Mouse (Mus musculus) ES-E14 (cell line): ENCODE data around the gene Pml. TPM values are rescaled to one million over a fixed set of nuclear protein-coding genes. Genes with fewer than 3 reads are reported as not detected.
"Not testable (repeated sequence)": the region's sequence is repeated elsewhere in the genome, so short reads cannot be mapped to it uniquely, and the experiment has no call there.

Experiments used
- DNase-seq: peaks from one replicate; pipeline ENCODE4 v3.0.0-alpha.2; 2013; ENCODE audit warnings: low read depth, low spot score
- H3K27ac ChIP-seq: 2 replicates; pipeline ENCODE4 v1.5.1; 2012; ENCODE audit warnings: low read depth, mild to moderate bottlenecking, low read length, moderate library complexity, mixed read lengths; ENCODE audit not compliant: poor library complexity, insufficient read depth, severe bottlenecking
- H3K36me3 ChIP-seq: 2 replicates; pipeline ENCODE4 v1.6.1; 2012; ENCODE audit warnings: mild to moderate bottlenecking, low read length, moderate library complexity, mixed read lengths; ENCODE audit not compliant: control insufficient read depth, poor library complexity, insufficient read depth, severe bottlenecking
- H3K4me1 ChIP-seq, 2 experiments: fragments of 150-350 bp in 1 of 2; sonication (generic) in 1 of 2; 2 replicates each; pipeline ENCODE4 v1.6.1; 2012; ENCODE audit warnings: low read length in 2 of 2, mild to moderate bottlenecking in 1 of 2, mixed read lengths in 1 of 2; ENCODE audit not compliant: control insufficient read depth in 2 of 2, insufficient read depth in 2 of 2, poor library complexity in 1 of 2
- H3K4me3 ChIP-seq, 2 experiments: fragments of 150-350 bp in 1 of 2; sonication (generic) in 1 of 2; 2 replicates each; pipeline ENCODE4 v1.5.1; 2012; ENCODE audit warnings: low read length in 2 of 2, low read depth in 1 of 2, mild to moderate bottlenecking in 1 of 2, mixed read lengths in 1 of 2; ENCODE audit not compliant: insufficient read depth in 1 of 2, poor library complexity in 1 of 2, severe bottlenecking in 1 of 2
- H3K9ac ChIP-seq: 2 replicates; pipeline ENCODE4 v1.6.1; 2012; ENCODE audit warnings: low read depth, mild to moderate bottlenecking, low read length, mixed read lengths; ENCODE audit not compliant: poor library complexity, insufficient read depth, severe bottlenecking
- H3K9me3 ChIP-seq: fragments of 150-350 bp; sonication (generic); 2 replicates; pipeline ENCODE4 v1.6.1; 2012; ENCODE audit warnings: low read depth, mild to moderate bottlenecking, low read length; ENCODE audit not compliant: control insufficient read depth, insufficient read depth
- CHD2 ChIP-seq: IDR thresholded peaks from 2 replicates; pipeline ENCODE4 v1.6.1; 2014; ENCODE audit warnings: mild to moderate bottlenecking, low read depth, low read length, inconsistent platforms
- HCFC1 ChIP-seq: IDR thresholded peaks from 2 replicates; pipeline ENCODE4 v1.6.1; 2012; ENCODE audit warnings: low read length, inconsistent platforms, borderline replicate concordance; ENCODE audit not compliant: insufficient read depth
- MAFK ChIP-seq: IDR thresholded peaks from 2 replicates; pipeline ENCODE4 v1.6.1; 2014; ENCODE audit warnings: mild to moderate bottlenecking, low read depth, low read length, inconsistent platforms; ENCODE audit not compliant: insufficient read depth
- ZC3H11A ChIP-seq: IDR thresholded peaks from 2 replicates; pipeline ENCODE4 v1.6.1; 2012; ENCODE audit warnings: low read depth, mild to moderate bottlenecking, inconsistent platforms, low read length, borderline replicate concordance
- ZNF384 ChIP-seq: IDR thresholded peaks from 2 replicates; pipeline ENCODE4 v1.6.1; 2012; ENCODE audit warnings: low read depth, low read length, inconsistent platforms
- in situ Hi-C, 2 experiments: fragments of 600-800 bp; cut with MboI; formaldehyde crosslinking; loops; one replicate each; pipeline ENCODE4 v1.15.1; 2025; ENCODE audit warnings: low sequenced_read_pairs in 2 of 2, inconsistent platforms in 1 of 2; ENCODE audit not compliant: unreplicated experiment in 2 of 2
- total RNA-seq: library from RNA; depleted of rRNA; stranded (reverse); fragments of 300-350 nt; gene quantifications from 2 replicates; pipeline ENCODE4 v1.2.3, GENCODE M21; 2012

The Pml gene
- total RNA-seq, 1 experiment: 72.6 TPM

- TF ChIP-seq MAFK (no peak), CHD2 (no peak), HCFC1 (no peak), ZC3H11A (no peak), ZNF384 (no peak)
- Histone ChIP-seq H3K9me3 (no peaks in the 10 kb centered on the region), H3K36me3 (no peaks in the 10 kb centered on the region), H3K27ac (peak overlapping the region; percentile 100), H3K9ac (peak overlapping the region; percentile 77; the same call in 1 of the 2 replicates), H3K4me1 (peaks cover 11 to 22% of the 10 kb centered on the region in 2 experiments; a peak in 3 of 4 replicates), H3K4me3 (peak overlapping the region in 1 of 2 experiments; percentile 64; a peak in 1 of 4 replicates)
- in situ Hi-C loops: no loop called here
- no peak for DNase-seq
Observed at GRCm38 (mm10) chr9:58274626-58275025, 25.0 kb upstream of the Pml start.

GRCm38 (mm10) chr9:58274101-58274604, 24.6 kb upstream of the Pml start:
- Histone ChIP-seq H3K27ac (peak overlapping the region; percentile 100), H3K9me3 (no peaks in the 10 kb centered on the region), H3K9ac (peak overlapping the region; percentile 57), H3K36me3 (no peaks in the 10 kb centered on the region), H3K4me1 (peaks cover 11 to 25% of the 10 kb centered on the region in 2 experiments; a peak in 3 of 4 replicates), H3K4me3 (peak overlapping the region in 1 of 2 experiments; percentile 64; a peak in 1 of 4 replicates)
- TF ChIP-seq MAFK: no peak
- TF ChIP-seq ZNF384: no peak
- no peak for TF ChIP-seq CHD2
- no peak for TF ChIP-seq ZC3H11A
- no peak; the same call in 1 of the 2 replicates for TF ChIP-seq HCFC1
- DNase-seq: no peak
- in situ Hi-C loops: no loop called here

GRCm38 (mm10) chr9:58272855-58273254, 23.3 kb upstream of the Pml start:
- DNase-seq: no peak
- Histone ChIP-seq H3K4me3 (no peak overlapping the region), H3K9me3 (no peaks in the 10 kb centered on the region), H3K27ac (peak overlapping the region; percentile 100), H3K36me3 (no peaks in the 10 kb centered on the region), H3K4me1 (peaks cover 8 to 20% of the 10 kb centered on the region in 2 experiments; a peak in 3 of 4 replicates), H3K9ac (peak overlapping the region; percentile 45; the same call in 1 of the 2 replicates)
- in situ Hi-C loops: no loop called here
- TF ChIP-seq MAFK (no peak), ZC3H11A (no peak), CHD2 (no peak), HCFC1 (no peak), ZNF384 (no peak)

- Histone ChIP-seq H3K4me1 (peaks cover 8 to 20% of the 10 kb centered on the region in 2 experiments; a peak in 3 of 4 replicates), H3K9me3 (no peaks in the 10 kb centered on the region), H3K27ac (peak overlapping the region; percentile 100), H3K9ac (peak overlapping the region; percentile 46; the same call in 1 of the 2 replicates), H3K36me3 (no peaks in the 10 kb centered on the region), H3K4me3 (no peak overlapping the region)
- in situ Hi-C loops: no loop called here
- DNase-seq: no peak
- TF ChIP-seq MAFK (no peak), HCFC1 (no peak), ZC3H11A (no peak), CHD2 (no peak), ZNF384 (no peak)
Observed at GRCm38 (mm10) chr9:58272068-58272541, 22.5 kb upstream of the Pml start.

GRCm38 (mm10) chr9:58271551-58271950, 22.0 kb upstream of the Pml start:
- peak overlapping the region; percentile 46; the same call in 1 of the 2 replicates for H3K9ac ChIP-seq
- in situ Hi-C loops, H3K36me3 ChIP-seq, H3K9me3 ChIP-seq, H3K4me3 ChIP-seq, DNase-seq: not testable (repeated sequence)
- peak overlapping the region; percentile 100 for H3K27ac ChIP-seq
- peaks cover 8 to 19% of the 10 kb centered on the region in 2 experiments; a peak in 3 of 4 replicates for H3K4me1 ChIP-seq
